Mouse (Mus musculus) heart, embryonic 12.5 days (tissue): ENCODE data around the gene Nthl1. TPM values are rescaled to one million over a fixed set of nuclear protein-coding genes. Genes with fewer than 3 reads are reported as not detected.
A peak's percentile ranks its signal among the peaks of the same experiment; 100 is the strongest.

Source experiments
- ATAC-seq: fragments of 200-750 bp; cut with Nextera tagmentation; 2 replicates; pipeline ENCODE4 v1.8.0; 2017; ENCODE audit warnings: moderate TSS enrichment, moderate library complexity; ENCODE audit not compliant: insufficient number of reproducible peaks, low FRiP score
- H3K27ac ChIP-seq: fragments of 300-500 bp; sonication (generic); 2 replicates; pipeline ENCODE4 v1.5.1; 2016; ENCODE audit warnings: mild to moderate bottlenecking, moderate library complexity; ENCODE audit not compliant: poor library complexity, severe bottlenecking
- H3K27me3 ChIP-seq: fragments of 300-500 bp; sonication (generic); replicated peaks from 2 replicates; pipeline ENCODE4 v1.6.1; 2016; ENCODE audit warnings: mild to moderate bottlenecking, moderate library complexity
- H3K36me3 ChIP-seq: fragments of 300-500 bp; sonication (generic); 2 replicates; pipeline ENCODE4 v1.6.1; 2016; ENCODE audit warnings: mild to moderate bottlenecking, moderate library complexity
- H3K4me1 ChIP-seq: fragments of 300-500 bp; sonication (generic); replicated peaks from 2 replicates; pipeline ENCODE4 v1.6.1; 2016; ENCODE audit warnings: mild to moderate bottlenecking
- H3K4me2 ChIP-seq: fragments of 300-500 bp; sonication (generic); 2 replicates; pipeline ENCODE4 v1.6.1; 2016; ENCODE audit warnings: mild to moderate bottlenecking, moderate library complexity
- H3K4me3 ChIP-seq: fragments of 300-500 bp; sonication (generic); 2 replicates; pipeline ENCODE4 v1.5.1; 2016; ENCODE audit warnings: mild to moderate bottlenecking
- H3K9ac ChIP-seq: fragments of 300-500 bp; sonication (generic); 2 replicates; pipeline ENCODE4 v1.6.1; 2016; ENCODE audit warnings: mild to moderate bottlenecking, moderate library complexity
- H3K9me3 ChIP-seq: fragments of 300-500 bp; sonication (generic); replicated peaks from 2 replicates; pipeline ENCODE4 v1.6.1; 2016; ENCODE audit warnings: mild to moderate bottlenecking, moderate library complexity
- WGBS: fragments of 180-500 bp; shearing (Covaris S2); methylation state at CpG from one replicate; pipeline ENCODE4 v1.1.7; 2016; 5-methylcytosine and 5-hydroxymethylcytosine counted together
- polyA plus RNA-seq: library from polyadenylated mRNA; unstranded; fragments of >200 nt; fragmentation: Nextera tagmentation; extraction: Ambion mirVana; gene quantifications from 2 replicates; pipeline ENCODE4 v1.2.1, GENCODE M21; 2016

The Nthl1 gene
- polyA plus RNA-seq, 1 experiment from 2014 or later: 8.3 TPM

DNA sequence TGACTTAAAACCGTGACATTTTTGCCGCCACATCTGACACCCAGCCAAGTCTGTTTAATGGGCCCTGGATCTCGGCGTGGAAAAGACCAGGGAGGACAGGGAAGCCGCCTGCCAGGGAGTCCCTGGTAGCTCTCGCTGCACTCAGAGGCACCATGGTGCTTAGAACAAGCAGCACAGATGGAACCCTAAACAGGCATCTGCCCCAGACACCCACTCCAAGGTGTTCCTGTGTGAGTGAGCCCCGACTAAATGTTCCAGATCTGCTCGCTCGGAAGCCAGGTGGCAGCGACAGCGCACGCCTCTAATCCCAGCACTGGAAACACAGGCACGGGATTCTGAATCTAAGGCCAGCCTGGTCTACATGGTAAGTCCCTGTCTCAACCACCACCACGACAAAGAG lies 2.4 kb upstream of the Nthl1 start:
- H3K4me3 ChIP-seq: no peak overlapping the region
- H3K4me1 ChIP-seq: peaks cover 24% of the 10 kb centered on the region
- H3K4me2 ChIP-seq: no peak overlapping the region
- peaks cover 13% of the 10 kb centered on the region for H3K27me3 ChIP-seq
- H3K27ac ChIP-seq: no peak overlapping the region
- no peak for ATAC-seq
- H3K36me3 ChIP-seq: peaks cover 55% of the 10 kb centered on the region
- no peak overlapping the region for H3K9ac ChIP-seq
- no peaks in the 10 kb centered on the region for H3K9me3 ChIP-seq
- WGBS: 86% methylated on average over 14 of the region's 14 CpGs

DNA sequence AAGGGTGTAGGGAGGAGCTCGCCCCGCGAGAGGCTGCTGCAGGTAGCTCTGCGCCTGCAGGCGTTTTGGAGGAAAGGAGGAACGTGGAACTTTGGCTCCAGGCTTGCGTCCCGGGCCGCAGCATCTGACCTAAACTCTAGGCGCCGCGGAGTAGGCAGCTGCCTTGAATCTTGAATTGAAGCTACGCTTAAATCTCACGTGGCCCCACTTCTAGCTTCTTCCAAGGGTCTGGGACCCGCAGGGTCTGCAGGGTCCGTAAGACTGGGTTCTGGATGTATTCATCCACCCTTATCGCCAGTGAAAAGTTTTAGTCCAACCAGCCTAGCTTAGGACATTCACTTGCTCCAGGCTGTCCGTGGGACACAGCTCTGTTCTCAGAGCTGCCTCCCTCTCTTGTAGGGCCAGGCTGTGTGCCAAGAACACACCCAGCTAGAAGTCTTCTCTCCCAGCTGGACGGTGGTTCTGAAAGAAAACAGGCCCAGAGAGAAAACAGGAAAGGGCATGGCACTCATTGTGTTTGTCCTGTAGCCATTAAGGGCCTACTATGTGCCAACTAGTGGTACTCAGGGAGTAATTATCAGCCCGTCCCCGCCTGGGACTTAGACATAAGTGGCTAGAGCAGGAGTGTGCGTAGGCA lies 451 bp downstream of the Nthl1 start:
- peaks cover 41% of the 10 kb centered on the region for H3K4me1 ChIP-seq
- peak; percentile 66 for ATAC-seq
- peak overlapping the region; percentile 85 for H3K4me2 ChIP-seq
- H3K4me3 ChIP-seq: peak overlapping the region; percentile 83
- H3K27me3 ChIP-seq: peaks cover 26% of the 10 kb centered on the region
- H3K27ac ChIP-seq: peak overlapping the region; percentile 88
- WGBS: 10% methylated on average over 22 of the region's 22 CpGs
- peaks cover 29% of the 10 kb centered on the region for H3K36me3 ChIP-seq
- H3K9me3 ChIP-seq: no peaks in the 10 kb centered on the region
- peak overlapping the region; percentile 85 for H3K9ac ChIP-seq

GRCm38 (mm10) chr17:24633831-24634230 lies 1.4 kb downstream of the Nthl1 start:
- Histone ChIP-seq H3K4me2 (peak overlapping the region; percentile 85; the same call in 1 of the 2 replicates), H3K9ac (no peak overlapping the region), H3K36me3 (peaks cover 26% of the 10 kb centered on the region), H3K27ac (0 out of 2 replicates have a peak overlapping the region, but pooled peaks have one; percentile 88), H3K9me3 (no peaks in the 10 kb centered on the region), H3K27me3 (peaks cover 35% of the 10 kb centered on the region), H3K4me3 (no peak overlapping the region), H3K4me1 (peaks cover 41% of the 10 kb centered on the region)
- 88% methylated on average over 11 of the region's 11 CpGs for WGBS
- no peak for ATAC-seq

DNA sequence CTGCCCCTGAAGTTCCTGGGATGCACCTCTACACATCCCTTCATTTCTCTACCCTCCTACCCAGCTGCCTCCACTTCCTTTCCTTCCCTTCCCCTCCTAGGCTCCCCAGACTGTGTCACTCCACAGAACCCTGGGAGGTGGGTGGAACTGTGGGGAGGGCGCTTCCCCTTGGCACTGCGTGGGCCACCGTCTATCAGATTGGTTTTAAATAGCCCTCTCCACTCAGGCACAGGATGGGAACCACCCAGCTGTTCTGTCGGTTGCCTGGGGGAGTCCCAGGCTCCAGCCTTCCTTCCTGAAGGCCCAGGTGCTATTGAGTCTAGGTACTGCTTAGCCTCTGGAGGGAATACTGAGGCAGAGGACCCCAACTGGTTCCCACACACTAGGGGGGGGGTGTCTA lies 2.5 kb downstream of the Nthl1 start:
- H3K9me3 ChIP-seq: no peaks in the 10 kb centered on the region
- H3K36me3 ChIP-seq: peaks cover 17% of the 10 kb centered on the region
- no peak overlapping the region for H3K4me2 ChIP-seq
- H3K9ac ChIP-seq: no peak overlapping the region
- no peak for ATAC-seq
- H3K27ac ChIP-seq: no peak overlapping the region
- H3K27me3 ChIP-seq: peaks cover 43% of the 10 kb centered on the region
- no peak overlapping the region for H3K4me3 ChIP-seq
- 61% methylated on average over 4 of the region's 4 CpGs for WGBS
- peaks cover 49% of the 10 kb centered on the region for H3K4me1 ChIP-seq

DNA sequence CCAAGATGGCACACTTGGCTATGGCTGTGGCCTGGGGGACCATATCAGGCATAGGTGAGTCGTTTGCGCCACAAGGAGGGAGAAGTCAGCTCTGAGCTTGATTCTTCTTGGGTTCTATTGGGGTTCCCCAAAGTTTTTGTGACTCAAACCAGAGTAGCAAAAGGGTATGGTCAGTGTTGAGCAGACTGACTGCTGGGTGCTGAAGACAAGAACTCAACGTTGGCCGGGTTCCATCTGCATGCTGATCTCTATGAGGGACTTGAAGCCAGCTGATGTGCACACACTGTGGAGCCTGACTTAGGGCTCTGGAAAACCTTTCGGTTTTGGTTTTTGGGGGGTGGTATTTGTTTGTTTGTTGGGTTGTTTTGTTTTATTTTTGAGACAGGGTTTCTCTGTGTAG lies 3.2 kb downstream of the Nthl1 start:
- Histone ChIP-seq H3K4me3 (no peak overlapping the region), H3K27me3 (peaks cover 50% of the 10 kb centered on the region), H3K4me1 (peaks cover 53% of the 10 kb centered on the region), H3K9ac (no peak overlapping the region), H3K9me3 (no peaks in the 10 kb centered on the region), H3K27ac (no peak overlapping the region), H3K4me2 (no peak overlapping the region), H3K36me3 (peaks cover 17% of the 10 kb centered on the region)
- WGBS: 89% methylated on average over 5 of the region's 5 CpGs
- no peak for ATAC-seq

DNA sequence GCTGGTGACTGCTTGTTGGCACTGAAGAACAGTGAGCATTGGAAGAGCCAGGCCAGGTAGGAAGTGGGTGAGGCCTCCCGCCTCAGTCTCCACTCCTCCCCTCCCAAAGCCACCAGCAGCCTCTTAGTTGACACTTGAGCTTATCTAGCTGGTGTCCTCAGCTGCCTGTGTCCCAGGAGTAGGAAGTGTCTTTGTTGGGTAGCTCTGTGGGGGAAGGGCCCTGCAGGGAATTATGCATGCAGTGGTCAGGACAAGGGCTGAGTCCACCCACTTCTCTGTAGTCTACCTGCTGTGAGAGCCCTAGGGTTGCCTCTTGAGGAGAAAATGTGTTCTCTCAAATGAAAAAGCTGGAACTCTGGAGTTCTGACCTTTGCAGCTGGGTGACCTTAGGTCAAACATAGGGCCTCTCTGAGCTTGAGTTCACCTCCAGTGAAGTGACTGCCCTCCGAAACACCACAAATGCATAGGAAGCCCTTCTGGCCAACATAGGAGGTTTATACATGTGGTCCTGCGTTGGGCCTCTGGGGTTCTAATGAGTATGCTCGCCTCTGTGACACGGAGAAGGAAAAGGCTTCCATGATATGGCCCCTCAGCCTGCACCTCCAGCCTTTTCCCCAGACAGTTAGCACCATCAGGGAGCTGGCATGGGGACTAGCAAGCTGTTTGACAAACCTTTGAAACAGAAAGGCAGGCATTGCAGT lies 4.5 kb downstream of the Nthl1 start:
- Histone ChIP-seq H3K4me1 (peaks cover 47% of the 10 kb centered on the region), H3K27ac (0 out of 2 replicates have a peak overlapping the region, but pooled peaks have one; percentile 6), H3K4me2 (no peak overlapping the region), H3K9ac (no peak overlapping the region), H3K27me3 (peaks cover 58% of the 10 kb centered on the region), H3K4me3 (no peak overlapping the region), H3K9me3 (no peaks in the 10 kb centered on the region), H3K36me3 (peaks cover 24% of the 10 kb centered on the region)
- WGBS: 52% methylated on average over 5 of the region's 5 CpGs
- no peak for ATAC-seq

- peaks cover 30% of the 10 kb centered on the region for H3K36me3 ChIP-seq
- H3K4me2 ChIP-seq: no peak overlapping the region
- no peak overlapping the region for H3K27ac ChIP-seq
- no peak overlapping the region for H3K4me3 ChIP-seq
- peaks cover 41% of the 10 kb centered on the region for H3K4me1 ChIP-seq
- peaks cover 70% of the 10 kb centered on the region for H3K27me3 ChIP-seq
- no peak overlapping the region for H3K9ac ChIP-seq
- no peaks in the 10 kb centered on the region for H3K9me3 ChIP-seq
- 78% methylated on average over 4 of the region's 4 CpGs for WGBS
- ATAC-seq: no peak
Observed at GRCm38 (mm10) chr17:24638214-24638613, 5.7 kb downstream of the Nthl1 start.

- Histone ChIP-seq H3K27ac (peak overlapping the region; percentile 65), H3K27me3 (peaks cover 69% of the 10 kb centered on the region), H3K36me3 (peaks cover 30% of the 10 kb centered on the region), H3K4me3 (no peak overlapping the region), H3K9me3 (no peaks in the 10 kb centered on the region), H3K4me1 (peaks cover 38% of the 10 kb centered on the region), H3K4me2 (no peak overlapping the region), H3K9ac (no peak overlapping the region)
- 64% methylated on average over 9 of the region's 9 CpGs for WGBS
- ATAC-seq: no peak
Observed at GRCm38 (mm10) chr17:24638840-24639239, 6.4 kb downstream of the Nthl1 start.

DNA sequence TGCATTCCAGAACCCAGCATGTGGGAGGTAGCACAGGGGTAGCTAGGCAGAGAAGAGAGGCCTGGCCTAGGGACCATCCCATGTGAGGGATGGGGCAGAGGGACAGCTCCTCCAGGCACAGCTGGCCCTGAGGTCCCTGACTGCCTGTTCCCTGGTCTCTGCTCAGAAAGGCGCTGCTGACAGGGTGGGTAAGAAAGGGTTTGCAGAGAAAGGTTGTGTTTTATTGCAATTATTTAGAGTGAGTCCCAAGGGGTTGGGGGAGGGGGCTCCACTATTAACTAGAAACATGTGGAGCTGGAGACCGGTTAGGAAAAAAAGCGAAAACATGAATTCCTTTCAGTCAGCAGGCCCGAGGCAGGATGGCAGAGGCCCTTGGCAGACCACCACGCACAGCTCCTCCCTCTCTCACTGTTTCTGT lies 7.1 kb downstream of the Nthl1 start:
- Histone ChIP-seq H3K27ac (peak overlapping the region; percentile 65), H3K36me3 (peaks cover 30% of the 10 kb centered on the region), H3K27me3 (peaks cover 62% of the 10 kb centered on the region), H3K4me3 (no peak overlapping the region), H3K9me3 (no peaks in the 10 kb centered on the region), H3K4me2 (no peak overlapping the region), H3K4me1 (peaks cover 42% of the 10 kb centered on the region), H3K9ac (no peak overlapping the region)
- WGBS: 66% methylated on average over 5 of the region's 5 CpGs
- no peak for ATAC-seq

DNA sequence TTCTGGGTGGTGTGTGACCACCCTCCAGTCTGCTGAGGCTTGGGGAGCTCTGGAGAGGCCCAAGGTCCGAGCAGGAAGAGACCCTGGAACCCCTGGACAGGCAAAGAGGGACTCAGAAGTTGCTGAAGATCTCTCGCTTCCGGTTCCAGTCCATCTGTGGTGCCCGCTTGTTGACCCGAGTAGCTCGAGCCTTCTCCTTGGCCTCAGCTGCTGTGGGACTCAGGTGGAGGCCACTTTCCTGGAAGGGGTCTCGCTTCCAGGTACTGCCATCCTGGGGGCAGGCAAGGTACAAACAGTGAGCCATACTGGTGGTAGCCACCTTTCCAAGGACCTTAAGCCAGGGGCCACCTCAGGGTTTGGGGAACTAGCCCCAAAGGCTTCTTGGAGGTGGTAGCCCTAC lies 7.6 kb downstream of the Nthl1 start:
- H3K4me3 ChIP-seq: no peak overlapping the region
- H3K9me3 ChIP-seq: no peaks in the 10 kb centered on the region
- no peak overlapping the region for H3K4me2 ChIP-seq
- 83% methylated on average over 7 of the region's 7 CpGs for WGBS
- peaks cover 56% of the 10 kb centered on the region for H3K27me3 ChIP-seq
- ATAC-seq: no peak
- H3K36me3 ChIP-seq: peaks cover 30% of the 10 kb centered on the region
- no peak overlapping the region for H3K9ac ChIP-seq
- peak overlapping the region; percentile 65 for H3K27ac ChIP-seq
- H3K4me1 ChIP-seq: peaks cover 45% of the 10 kb centered on the region

DNA sequence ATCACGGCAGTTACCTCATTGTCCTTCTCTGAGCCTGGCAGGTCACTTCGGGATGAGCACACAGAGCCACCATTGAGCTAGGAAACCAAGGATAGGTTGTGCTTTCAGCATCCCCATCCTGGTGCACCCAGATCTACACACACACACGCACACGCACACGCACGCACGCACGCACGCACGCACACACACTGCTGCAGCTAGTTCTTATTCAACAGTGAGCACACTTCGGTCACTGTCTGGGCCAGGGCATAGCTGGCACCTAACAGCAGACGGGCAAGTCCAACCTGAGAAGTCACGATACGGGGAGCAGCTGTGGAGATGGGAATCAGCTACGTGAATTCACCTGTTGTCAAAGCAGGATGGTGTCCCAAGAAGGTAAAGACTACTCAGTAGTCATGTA lies 8.1 kb downstream of the Nthl1 start:
- WGBS: 93% methylated on average over 15 of the region's 15 CpGs
- H3K27me3 ChIP-seq: peaks cover 52% of the 10 kb centered on the region
- H3K9me3 ChIP-seq: no peaks in the 10 kb centered on the region
- H3K9ac ChIP-seq: no peak overlapping the region
- H3K36me3 ChIP-seq: peaks cover 30% of the 10 kb centered on the region
- no peak overlapping the region for H3K4me3 ChIP-seq
- ATAC-seq: no peak
- peak overlapping the region; percentile 65; the same call in 1 of the 2 replicates for H3K27ac ChIP-seq
- H3K4me1 ChIP-seq: peaks cover 45% of the 10 kb centered on the region
- no peak overlapping the region for H3K4me2 ChIP-seq
